Mouse (Mus musculus) right cerebral cortex, adult 18-20 months (tissue): ENCODE results near the gene Gpnmb.

Experiments
- DNase-seq: peaks from one replicate; pipeline ENCODE4 v3.0.0; 2022; ENCODE audit warnings: mixed read lengths

The Gpnmb gene

GRCm38 (mm10) chr6:49036275-49037267 lies at the start of gene Gpnmb:
Gene Gpnmb (plus strand): TSS chr6:49036546.
- no peak for DNase-seq

GRCm38 (mm10) chr6:48989971-48990370 lies 46.4 kb upstream of the Gpnmb start:
- no peak for DNase-seq

- no peak for DNase-seq
These were observed 44.4 kb upstream of the Gpnmb start for GRCm38 (mm10) chr6:48991991-48992390.

GRCm38 (mm10) chr6:48998186-48998585 lies 38.2 kb upstream of the Gpnmb start:
- no peak for DNase-seq

GRCm38 (mm10) chr6:48998796-48999195 lies 37.5 kb upstream of the Gpnmb start:
- no peak for DNase-seq

- peak; percentile 39 for DNase-seq
These were observed 33.0 kb upstream of the Gpnmb start for GRCm38 (mm10) chr6:49003381-49003780.

- DNase-seq: peak; percentile 70
These were observed 28.4 kb upstream of the Gpnmb start for GRCm38 (mm10) chr6:49007981-49008380.

- DNase-seq: no peak
These were observed 27.8 kb upstream of the Gpnmb start for GRCm38 (mm10) chr6:49008420-49009160.

GRCm38 (mm10) chr6:49009161-49009555 lies 27.2 kb upstream of the Gpnmb start:
- DNase-seq: no peak

- no peak for DNase-seq
These were observed 26.7 kb upstream of the Gpnmb start for GRCm38 (mm10) chr6:49009665-49010064.

GRCm38 (mm10) chr6:49011191-49011590 lies 25.2 kb upstream of the Gpnmb start:
- no peak for DNase-seq

- DNase-seq: no peak
These were observed 23.3 kb upstream of the Gpnmb start for GRCm38 (mm10) chr6:49013023-49013422.

GRCm38 (mm10) chr6:49013458-49013857 lies 22.9 kb upstream of the Gpnmb start:
- DNase-seq: no peak

GRCm38 (mm10) chr6:49017150-49017549 lies 19.2 kb upstream of the Gpnmb start:
- DNase-seq: no peak

- DNase-seq: no peak
These were observed 17.0 kb upstream of the Gpnmb start for GRCm38 (mm10) chr6:49019341-49019740.

- DNase-seq: peak; percentile 62
These were observed 15.0 kb upstream of the Gpnmb start for GRCm38 (mm10) chr6:49021141-49022012.

- no peak for DNase-seq
These were observed 14.0 kb upstream of the Gpnmb start for GRCm38 (mm10) chr6:49022384-49022783.

GRCm38 (mm10) chr6:49023315-49023714 lies 13.0 kb upstream of the Gpnmb start:
- DNase-seq: no peak

- no peak for DNase-seq
These were observed 11.1 kb upstream of the Gpnmb start for GRCm38 (mm10) chr6:49025290-49025689.

- DNase-seq: no peak
These were observed 9.8 kb upstream of the Gpnmb start for GRCm38 (mm10) chr6:49026496-49026895.

- DNase-seq: no peak
These were observed 8.3 kb upstream of the Gpnmb start for GRCm38 (mm10) chr6:49028019-49028418.

GRCm38 (mm10) chr6:49028708-49029107 lies 7.6 kb upstream of the Gpnmb start:
- DNase-seq: no peak

- DNase-seq: no peak
These were observed 5.1 kb upstream of the Gpnmb start for GRCm38 (mm10) chr6:49031230-49031629.
